Mouse (Mus musculus): ENCODE measurements around the gene Kcne4. TPM values are rescaled to one million over a fixed set of nuclear protein-coding genes. Genes with fewer than 3 reads are reported as not detected.
"Not testable (repeated sequence)": the region's sequence is repeated elsewhere in the genome, so short reads cannot be mapped to it uniquely, and the experiment has no call there.

Kcne4 gene
- 2.7 and 4.4 TPM in 2 replicates for polyA plus RNA-seq (2014; fragmentation: Nextera tagmentation; extraction: Ambion mirVana)

GRCm38 (mm10) chr1:78816639-78817038, at the start of gene Kcne4:
Kcne4 (plus strand) TSS chr1:78816758.
- 56% methylated on average over 10 of the region's 10 CpGs for WGBS
- DNase-seq (ENCODE audit: low spot score) (no peak), ATAC-seq (ENCODE audit: insufficient read depth, low FRiP score, low TSS enrichment) (no peak)
- Histone ChIP-seq H3K36me3 (ENCODE audit: control insufficient read depth, insufficient read depth, low read length) (no peaks in the 10 kb centered on the region), H3K4me1 (ENCODE audit: control insufficient read depth, insufficient read depth, low read length) (no peaks in the 10 kb centered on the region), H3K27ac (ENCODE audit: low read depth, low read length) (no peak within 1 kb of the TSS), H3K4me2 (ENCODE audit: low read depth) (no peak within 1 kb of the TSS), H3K27me3 (ENCODE audit: control insufficient read depth, insufficient read depth, low read length) (no peaks in the 10 kb centered on the region), H3K4me3 (ENCODE audit: low read depth, low read length) (no peak within 1 kb of the TSS), H3K9me3 (ENCODE audit: control insufficient read depth, low read length) (no peaks in the 10 kb centered on the region), H3K9ac (ENCODE audit: low read length) (no peak within 1 kb of the TSS)

- Histone ChIP-seq H3K4me2 (ENCODE audit: low read depth) (no peak overlapping the region), H3K9ac (ENCODE audit: low read length) (no peak overlapping the region), H3K27me3 (ENCODE audit: control insufficient read depth, insufficient read depth, low read length) (no peaks in the 10 kb centered on the region), H3K4me3 (ENCODE audit: low read depth, low read length) (no peak overlapping the region), H3K27ac (ENCODE audit: low read depth, low read length) (no peak overlapping the region), H3K4me1 (ENCODE audit: control insufficient read depth, insufficient read depth, low read length) (no peaks in the 10 kb centered on the region), H3K36me3 (ENCODE audit: control insufficient read depth, insufficient read depth, low read length) (no peaks in the 10 kb centered on the region), H3K9me3 (ENCODE audit: control insufficient read depth, low read length) (no peaks in the 10 kb centered on the region)
- no peak for ATAC-seq (ENCODE audit: insufficient read depth, low FRiP score, low TSS enrichment)
- 62% methylated on average over 5 of the region's 5 CpGs for WGBS
- peak; percentile 48 for DNase-seq (ENCODE audit: low spot score)
These were observed 34.7 kb upstream of the Kcne4 start for GRCm38 (mm10) chr1:78781899-78782298.

GRCm38 (mm10) chr1:78784936-78785335, 31.6 kb upstream of the Kcne4 start:
- H3K4me2 ChIP-seq (ENCODE audit: low read depth); H3K4me1 ChIP-seq (ENCODE audit: control insufficient read depth, insufficient read depth, low read length); H3K27ac ChIP-seq (ENCODE audit: low read depth, low read length); H3K4me3 ChIP-seq (ENCODE audit: low read depth, low read length); H3K27me3 ChIP-seq (ENCODE audit: control insufficient read depth, insufficient read depth, low read length); DNase-seq (ENCODE audit: low spot score); H3K36me3 ChIP-seq (ENCODE audit: control insufficient read depth, insufficient read depth, low read length); H3K9me3 ChIP-seq (ENCODE audit: control insufficient read depth, low read length); H3K9ac ChIP-seq (ENCODE audit: low read length); ATAC-seq (ENCODE audit: insufficient read depth, low FRiP score, low TSS enrichment): not testable (repeated sequence)
- 96% methylated on average over 9 of the region's 9 CpGs for whole genome bisulfite sequencing

DNA sequence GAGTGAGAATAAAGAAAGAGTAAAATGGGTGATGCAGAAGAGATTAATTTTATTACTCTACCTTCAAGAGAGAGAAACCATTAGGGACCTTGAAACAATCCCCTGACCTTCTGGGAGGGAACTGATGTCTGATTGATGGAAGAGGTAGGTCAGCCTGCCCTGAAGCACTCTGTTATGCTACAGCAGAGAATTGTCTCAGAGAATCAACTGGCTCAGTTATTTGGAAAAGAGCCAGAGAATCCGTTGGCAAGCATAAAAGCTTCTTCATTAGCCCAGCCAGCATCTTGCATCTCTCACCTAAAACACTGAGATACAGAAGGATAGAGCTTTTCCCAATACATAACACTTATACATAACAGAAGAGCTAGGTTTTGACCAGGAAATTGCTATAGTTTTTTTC, 26.8 kb upstream of the Kcne4 start:
- no peaks in the 10 kb centered on the region for H3K9me3 ChIP-seq (ENCODE audit: control insufficient read depth, low read length)
- H3K27me3 ChIP-seq (ENCODE audit: control insufficient read depth, insufficient read depth, low read length) = no peaks in the 10 kb centered on the region
- ATAC-seq (ENCODE audit: insufficient read depth, low FRiP score, low TSS enrichment) = no peak
- H3K9ac ChIP-seq (ENCODE audit: low read length) = no peak overlapping the region
- no peaks in the 10 kb centered on the region for H3K36me3 ChIP-seq (ENCODE audit: control insufficient read depth, insufficient read depth, low read length)
- no peaks in the 10 kb centered on the region for H3K4me1 ChIP-seq (ENCODE audit: control insufficient read depth, insufficient read depth, low read length)
- WGBS = 48% methylated on average over 1 of the region's 1 CpGs
- no peak for DNase-seq (ENCODE audit: low spot score)
- no peak overlapping the region for H3K4me2 ChIP-seq (ENCODE audit: low read depth)
- H3K4me3 ChIP-seq (ENCODE audit: low read depth, low read length) = no peak overlapping the region
- H3K27ac ChIP-seq (ENCODE audit: low read depth, low read length) = no peak overlapping the region

GRCm38 (mm10) chr1:78807428-78807827, 9.1 kb upstream of the Kcne4 start:
- H3K27ac ChIP-seq (ENCODE audit: low read depth, low read length) = no peak overlapping the region
- no peaks in the 10 kb centered on the region for H3K36me3 ChIP-seq (ENCODE audit: control insufficient read depth, insufficient read depth, low read length)
- DNase-seq (ENCODE audit: low spot score) (no peak), ATAC-seq (ENCODE audit: insufficient read depth, low FRiP score, low TSS enrichment) (no peak)
- H3K27me3 ChIP-seq (ENCODE audit: control insufficient read depth, insufficient read depth, low read length) = no peaks in the 10 kb centered on the region
- H3K9me3 ChIP-seq (ENCODE audit: control insufficient read depth, low read length) = no peaks in the 10 kb centered on the region
- no peaks in the 10 kb centered on the region for H3K4me1 ChIP-seq (ENCODE audit: control insufficient read depth, insufficient read depth, low read length)
- H3K4me2 ChIP-seq (ENCODE audit: low read depth) = no peak overlapping the region
- no peak overlapping the region for H3K9ac ChIP-seq (ENCODE audit: low read length)
- H3K4me3 ChIP-seq (ENCODE audit: low read depth, low read length) = no peak overlapping the region

DNA sequence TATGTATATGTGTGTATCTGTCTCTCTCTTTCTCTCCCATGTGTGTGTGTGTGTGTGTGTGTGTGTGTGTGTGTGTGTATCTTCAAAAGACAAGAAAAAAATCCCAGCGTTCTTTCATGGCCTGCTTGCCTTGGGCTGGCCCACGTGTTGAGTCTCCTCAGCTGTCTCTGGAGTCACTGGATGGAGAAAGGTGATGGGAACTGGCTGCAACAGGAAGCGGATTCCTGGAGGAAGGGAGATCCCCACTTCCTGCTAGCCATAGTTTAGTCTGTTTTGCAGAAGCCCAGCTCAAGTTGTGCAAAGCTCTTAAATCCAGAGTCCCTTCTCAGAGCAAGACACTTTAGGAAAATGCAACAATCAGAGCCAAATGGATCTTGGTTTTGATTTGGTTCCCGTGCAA, 6.7 kb upstream of the Kcne4 start:
- H3K4me1 ChIP-seq (ENCODE audit: control insufficient read depth, insufficient read depth, low read length) = no peaks in the 10 kb centered on the region
- H3K9ac ChIP-seq (ENCODE audit: low read length) = no peak overlapping the region
- H3K27me3 ChIP-seq (ENCODE audit: control insufficient read depth, insufficient read depth, low read length) = no peaks in the 10 kb centered on the region
- H3K4me3 ChIP-seq (ENCODE audit: low read depth, low read length) = no peak overlapping the region
- 77% methylated on average over 4 of the region's 4 CpGs for WGBS
- no peak overlapping the region for H3K27ac ChIP-seq (ENCODE audit: low read depth, low read length)
- no peak for DNase-seq (ENCODE audit: low spot score)
- no peaks in the 10 kb centered on the region for H3K36me3 ChIP-seq (ENCODE audit: control insufficient read depth, insufficient read depth, low read length)
- no peaks in the 10 kb centered on the region for H3K9me3 ChIP-seq (ENCODE audit: control insufficient read depth, low read length)
- ATAC-seq (ENCODE audit: insufficient read depth, low FRiP score, low TSS enrichment) = no peak
- no peak overlapping the region for H3K4me2 ChIP-seq (ENCODE audit: low read depth)

- Histone ChIP-seq H3K9ac (ENCODE audit: low read length) (no peak overlapping the region), H3K27me3 (ENCODE audit: control insufficient read depth, insufficient read depth, low read length) (no peaks in the 10 kb centered on the region), H3K36me3 (ENCODE audit: control insufficient read depth, insufficient read depth, low read length) (no peaks in the 10 kb centered on the region), H3K27ac (ENCODE audit: low read depth, low read length) (no peak overlapping the region), H3K4me1 (ENCODE audit: control insufficient read depth, insufficient read depth, low read length) (no peaks in the 10 kb centered on the region), H3K9me3 (ENCODE audit: control insufficient read depth, low read length) (no peaks in the 10 kb centered on the region), H3K4me3 (ENCODE audit: low read depth, low read length) (no peak overlapping the region), H3K4me2 (ENCODE audit: low read depth) (no peak overlapping the region)
- WGBS = 84% methylated on average over 3 of the region's 3 CpGs
- ATAC-seq (ENCODE audit: insufficient read depth, low FRiP score, low TSS enrichment) (no peak), DNase-seq (ENCODE audit: low spot score) (no peak)
These were observed 5.7 kb upstream of the Kcne4 start for GRCm38 (mm10) chr1:78810904-78811303.

DNA sequence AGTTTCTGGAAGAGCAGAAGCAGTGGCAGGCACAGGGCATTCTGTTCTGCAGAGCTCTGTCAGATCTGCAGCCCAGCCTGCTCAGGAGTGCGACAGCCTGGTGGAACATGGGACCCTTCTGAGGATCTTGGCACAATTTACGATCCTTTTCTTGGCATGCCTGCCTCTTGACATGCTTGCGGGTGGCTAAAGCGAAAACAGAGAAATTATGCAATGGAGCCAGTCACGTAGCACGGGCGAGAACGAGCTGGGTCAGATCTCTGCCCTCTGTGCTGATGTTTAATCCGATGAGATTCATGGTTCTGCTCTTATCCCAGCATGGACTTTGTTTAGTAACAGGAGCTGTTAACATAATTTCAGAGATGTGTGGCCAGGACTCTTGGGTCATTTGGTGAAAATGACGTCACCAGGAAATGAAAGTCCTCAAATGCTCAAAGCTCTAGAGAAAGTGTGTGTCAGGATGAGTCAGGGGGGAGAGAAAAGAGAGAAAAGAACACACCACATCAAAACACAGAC, 4.5 kb upstream of the Kcne4 start:
- no peak overlapping the region for H3K27ac ChIP-seq (ENCODE audit: low read depth, low read length)
- no peaks in the 10 kb centered on the region for H3K4me1 ChIP-seq (ENCODE audit: control insufficient read depth, insufficient read depth, low read length)
- no peak overlapping the region for H3K4me2 ChIP-seq (ENCODE audit: low read depth)
- 78% methylated on average over 10 of the region's 10 CpGs for WGBS
- H3K4me3 ChIP-seq (ENCODE audit: low read depth, low read length) = no peak overlapping the region
- ATAC-seq (ENCODE audit: insufficient read depth, low FRiP score, low TSS enrichment) (no peak), DNase-seq (ENCODE audit: low spot score) (no peak)
- no peaks in the 10 kb centered on the region for H3K36me3 ChIP-seq (ENCODE audit: control insufficient read depth, insufficient read depth, low read length)
- H3K27me3 ChIP-seq (ENCODE audit: control insufficient read depth, insufficient read depth, low read length) = no peaks in the 10 kb centered on the region
- no peak overlapping the region for H3K9ac ChIP-seq (ENCODE audit: low read length)
- H3K9me3 ChIP-seq (ENCODE audit: control insufficient read depth, low read length) = no peaks in the 10 kb centered on the region

GRCm38 (mm10) chr1:78817756-78818155, 1.2 kb downstream of the Kcne4 start:
- no peaks in the 10 kb centered on the region for H3K9me3 ChIP-seq (ENCODE audit: control insufficient read depth, low read length)
- H3K4me1 ChIP-seq (ENCODE audit: control insufficient read depth, insufficient read depth, low read length) = no peaks in the 10 kb centered on the region
- H3K9ac ChIP-seq (ENCODE audit: low read length) = no peak overlapping the region
- H3K4me3 ChIP-seq (ENCODE audit: low read depth, low read length) = no peak overlapping the region
- 89% methylated on average over 16 of the region's 16 CpGs for WGBS
- no peaks in the 10 kb centered on the region for H3K36me3 ChIP-seq (ENCODE audit: control insufficient read depth, insufficient read depth, low read length)
- H3K27me3 ChIP-seq (ENCODE audit: control insufficient read depth, insufficient read depth, low read length) = no peaks in the 10 kb centered on the region
- no peak for ATAC-seq (ENCODE audit: insufficient read depth, low FRiP score, low TSS enrichment)
- no peak overlapping the region for H3K27ac ChIP-seq (ENCODE audit: low read depth, low read length)
- no peak for DNase-seq (ENCODE audit: low spot score)
- H3K4me2 ChIP-seq (ENCODE audit: low read depth) = no peak overlapping the region

Data from neural tube, embryonic 11.5 days (tissue).